Mouse (Mus musculus) liver, embryonic 14.5 days (tissue): Measurements from ENCODE around the gene Vmn1r11. TPM values are rescaled to one million over a fixed set of nuclear protein-coding genes. Genes with fewer than 3 reads are reported as not detected.

Experiments used
- ATAC-seq: fragments of 200-750 bp; cut with Nextera tagmentation; 2 replicates; pipeline ENCODE4 v1.8.0; 2017; ENCODE audit warnings: moderate number of reproducible peaks, mild to moderate bottlenecking, moderate library complexity; ENCODE audit not compliant: insufficient read depth
- DNase-seq, 3 experiments: peaks; one replicate each; pipeline ENCODE4 v3.0.0-alpha.2; 2012 to 2013; ENCODE audit warnings: low read depth in 3 of 3, low spot score in 3 of 3
- H3K27ac ChIP-seq: fragments of 300-500 bp; sonication (generic); 2 replicates; pipeline ENCODE4 v1.5.1; 2014; ENCODE audit warnings: moderate library complexity, mild to moderate bottlenecking, control low read depth, inconsistent platforms
- H3K27me3 ChIP-seq: fragments of 300-500 bp; sonication (generic); 2 replicates; pipeline ENCODE4 v1.6.1; 2014; ENCODE audit warnings: mild to moderate bottlenecking, low read length, moderate library complexity; ENCODE audit not compliant: control insufficient read depth, insufficient read depth
- H3K36me3 ChIP-seq: fragments of 300-500 bp; sonication (generic); replicated peaks from 2 replicates; pipeline ENCODE4 v1.6.1; 2014; ENCODE audit warnings: low read depth; ENCODE audit not compliant: control insufficient read depth, insufficient read depth
- H3K4me1 ChIP-seq, 2 experiments: fragments of 200-500 bp in 1 of 2; fragments of 300-500 bp in 1 of 2; sonication (generic) in 1 of 2; replicated peaks; 2 replicates each; pipeline ENCODE4 v1.6.1; 2012 to 2014; ENCODE audit warnings: antibody characterized with exemption in 1 of 2, inconsistent platforms in 1 of 2, low read length in 1 of 2; ENCODE audit not compliant: control insufficient read depth in 2 of 2, insufficient read depth in 2 of 2
- H3K4me2 ChIP-seq: fragments of 300-500 bp; sonication (generic); 2 replicates; pipeline ENCODE4 v1.6.1; 2014; ENCODE audit warnings: low read depth, mild to moderate bottlenecking, control low read depth, moderate library complexity
- H3K4me3 ChIP-seq, 2 experiments: fragments of 200-500 bp in 1 of 2; fragments of 300-500 bp in 1 of 2; sonication (generic) in 1 of 2; 2 replicates each; pipeline ENCODE4 v1.5.1; 2012 to 2014; ENCODE audit warnings: low read depth in 2 of 2, low read length in 2 of 2, mild to moderate bottlenecking in 2 of 2, control low read depth in 1 of 2, inconsistent platforms in 1 of 2, moderate library complexity in 1 of 2; ENCODE audit not compliant: insufficient read depth in 1 of 2
- H3K9ac ChIP-seq: fragments of 300-500 bp; sonication (generic); replicated peaks from 2 replicates; pipeline ENCODE4 v1.6.1; 2014; ENCODE audit warnings: mild to moderate bottlenecking, control low read depth, moderate library complexity
- H3K9me3 ChIP-seq: fragments of 300-500 bp; sonication (generic); 2 replicates; pipeline ENCODE4 v1.6.1; 2016; ENCODE audit warnings: low read length, mixed read lengths; ENCODE audit not compliant: control insufficient read depth
- CTCF ChIP-seq: IDR thresholded peaks from 2 replicates; pipeline ENCODE4 v1.5.1; 2016; ENCODE audit warnings: antibody characterized with exemption, low read depth, control low read depth
- EP300 ChIP-seq: IDR thresholded peaks from 2 replicates; pipeline ENCODE4 v1.6.1; 2016; ENCODE audit warnings: antibody characterized with exemption, low read depth
- WGBS: fragments of 180-500 bp; shearing (Covaris S2); extraction: QIAGEN DNeasy Blood & Tissue Kit; methylation state at CpG from one replicate; pipeline ENCODE4 v1.1.7; 2014; ENCODE audit not compliant: insufficient replicate concordance; 5-methylcytosine and 5-hydroxymethylcytosine counted together
- polyA plus RNA-seq, 2 experiments: library from polyadenylated mRNA; depleted of rRNA in 1 of 2; stranded (reverse) in 1 of 2; unstranded in 1 of 2; fragments of >200 nt; fragmentation: Nextera tagmentation in 1 of 2; extraction: Ambion mirVana in 1 of 2; gene quantifications; 2 replicates each; pipeline versions ENCODE4 v1.2.1 to v1.2.3; 2012 to 2014

Gene Vmn1r11
- not detected in 2 replicates for polyA plus RNA-seq (2012; rRNA removed)
- polyA plus RNA-seq (2014; fragmentation: Nextera tagmentation; extraction: Ambion mirVana): not detected in 2 replicates

DNA sequence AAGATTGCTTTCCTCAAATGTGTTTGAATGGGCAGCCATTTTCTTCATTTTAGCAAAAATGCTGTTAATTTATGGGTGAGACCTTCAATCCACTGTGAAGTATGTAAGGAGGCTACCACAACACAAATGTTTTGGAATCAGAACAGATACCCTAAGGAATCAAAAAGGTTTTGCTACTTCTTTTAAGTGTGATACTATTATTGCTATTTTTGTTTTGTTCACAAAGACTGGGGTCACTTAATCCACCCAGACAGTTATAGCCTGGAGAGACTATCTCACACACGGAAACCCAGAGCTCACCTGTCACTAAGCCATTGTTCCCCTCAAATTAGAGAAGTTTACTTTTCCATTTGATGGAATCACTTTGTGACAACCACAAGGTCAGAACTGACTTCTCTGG lies at the start of gene Vmn1r11:
Gene Vmn1r11, plus strand, starts transcription at position 301 of the 400 bp plus-strand sequence.
- no peak for ATAC-seq
- H3K27me3 ChIP-seq: no peaks in the 10 kb centered on the region
- no peaks in the 10 kb centered on the region for H3K36me3 ChIP-seq
- no peaks in the 10 kb centered on the region for H3K4me1 ChIP-seq
- 33% methylated on average over 1 of the region's 1 CpGs for WGBS
- H3K9ac ChIP-seq: no peak within 1 kb of the TSS
- DNase-seq: no peak
- TF ChIP-seq CTCF (no peak), EP300 (no peak)
- H3K4me2 ChIP-seq: no peak within 1 kb of the TSS
- H3K27ac ChIP-seq: no peak within 1 kb of the TSS
- H3K9me3 ChIP-seq: no peaks in the 10 kb centered on the region
- H3K4me3 ChIP-seq: no peak within 1 kb of the TSS

DNA sequence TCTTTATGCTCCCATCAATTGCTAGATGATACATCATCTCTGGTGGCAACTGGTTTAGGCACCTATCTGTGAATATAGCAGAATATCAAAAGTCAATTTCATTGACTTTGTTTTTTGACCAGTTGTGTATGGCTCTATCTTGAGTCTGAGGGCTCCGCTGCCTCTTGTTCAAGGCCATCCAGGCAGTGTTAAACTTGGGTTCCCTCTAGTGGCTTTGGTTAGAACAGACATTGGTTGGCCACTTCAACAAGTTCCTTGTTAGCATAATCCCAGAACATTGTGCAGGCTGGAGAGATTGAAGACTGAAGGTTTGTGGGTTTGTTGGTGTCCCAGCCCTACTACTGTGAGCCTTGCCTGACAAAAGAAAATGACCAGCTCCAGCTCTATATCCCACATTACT lies 26.9 kb upstream of the Vmn1r11 start:
- no peaks in the 10 kb centered on the region for H3K4me1 ChIP-seq
- DNase-seq: peak in 1 of 3 experiments; percentile 1
- 41% methylated on average over 1 of the region's 1 CpGs for WGBS
- no peak overlapping the region for H3K4me3 ChIP-seq
- no peaks in the 10 kb centered on the region for H3K36me3 ChIP-seq
- H3K27me3 ChIP-seq: no peaks in the 10 kb centered on the region
- no peak overlapping the region for H3K4me2 ChIP-seq
- H3K9ac ChIP-seq: no peak overlapping the region
- no peak overlapping the region for H3K27ac ChIP-seq
- no peak for ATAC-seq
- TF ChIP-seq CTCF (peak; percentile 22; the same call in 1 of the 2 replicates), EP300 (no peak)
- no peaks in the 10 kb centered on the region for H3K9me3 ChIP-seq

DNA sequence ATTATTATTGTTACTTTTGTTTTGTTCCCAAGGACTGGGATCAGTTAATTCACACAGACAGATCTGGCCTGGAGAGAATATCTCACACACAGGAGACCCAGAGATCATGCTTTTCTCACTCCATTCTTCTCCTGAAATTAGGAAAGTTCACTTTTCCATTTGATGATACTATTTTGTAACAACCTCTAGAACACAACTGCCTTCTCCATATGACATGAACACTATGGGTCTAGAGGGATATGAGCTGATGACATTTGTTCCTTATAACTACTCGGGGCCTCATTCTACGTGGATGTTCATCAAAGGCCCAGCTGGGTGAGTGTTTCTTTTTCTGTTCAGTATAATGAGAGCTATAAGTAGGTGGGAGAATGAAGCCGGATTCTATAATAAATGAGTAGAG lies 24.1 kb upstream of the Vmn1r11 start, which contains the start of gene Vmn1r10:
Gene Vmn1r10, plus strand, starts transcription at position 301 of the 400 bp plus-strand sequence.
- 53% methylated on average over 3 of the region's 3 CpGs for WGBS
- no peaks in the 10 kb centered on the region for H3K27me3 ChIP-seq
- H3K4me2 ChIP-seq: no peak within 1 kb of the TSS
- H3K27ac ChIP-seq: no peak within 1 kb of the TSS
- no peaks in the 10 kb centered on the region for H3K4me1 ChIP-seq
- H3K9ac ChIP-seq: no peak within 1 kb of the TSS
- no peak for ATAC-seq
- H3K36me3 ChIP-seq: no peaks in the 10 kb centered on the region
- TF ChIP-seq CTCF (no peak), EP300 (no peak)
- DNase-seq: no peak
- H3K9me3 ChIP-seq: no peaks in the 10 kb centered on the region
- H3K4me3 ChIP-seq: no peak within 1 kb of the TSS

DNA sequence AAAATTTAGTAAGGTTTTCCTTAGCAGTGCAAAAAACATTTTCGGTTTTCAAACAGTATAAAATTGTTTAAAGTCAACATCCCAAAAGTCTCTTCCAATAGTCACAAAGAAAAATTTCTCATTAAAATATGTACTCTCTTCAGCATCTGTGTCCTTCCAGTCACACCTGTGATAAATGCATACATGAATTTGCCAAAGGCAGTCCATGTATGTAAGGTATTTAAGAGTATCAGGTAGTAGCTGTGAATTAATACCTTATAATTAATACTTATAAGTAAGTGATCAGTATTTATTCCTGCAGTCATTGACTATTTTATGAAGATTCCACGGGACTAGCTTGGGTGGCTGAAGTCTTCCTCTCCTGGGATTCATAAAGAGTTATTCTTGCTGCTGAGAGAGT lies 23.4 kb downstream of the Vmn1r11 start, which contains the start of gene Vmn1r12:
Gene Vmn1r12, plus strand, starts transcription at position 301 of the 400 bp plus-strand sequence.
- no peak for ATAC-seq
- Histone ChIP-seq H3K27me3 (no peaks in the 10 kb centered on the region), H3K4me3 (no peak within 1 kb of the TSS), H3K36me3 (no peaks in the 10 kb centered on the region), H3K9ac (no peak within 1 kb of the TSS), H3K27ac (no peak within 1 kb of the TSS), H3K4me2 (no peak within 1 kb of the TSS), H3K4me1 (no peaks in the 10 kb centered on the region), H3K9me3 (no peaks in the 10 kb centered on the region)
- 38% methylated on average over 2 of the region's 2 CpGs for WGBS
- no peak for TF ChIP-seq CTCF
- no peak for TF ChIP-seq EP300
- DNase-seq: no peak

Other genes with a start within 250 kb of the Vmn1r11 start
- 55.6 and 84.0 TPM in 2 replicates for gene Nt5c3, start 209.5 kb upstream of the Vmn1r11 start, polyA plus RNA-seq (2012; rRNA removed)
- gene Nt5c3, start 209.5 kb upstream of the Vmn1r11 start, polyA plus RNA-seq (2014; fragmentation: Nextera tagmentation; extraction: Ambion mirVana): 255 and 257 TPM in 2 replicates
- 0.10 and 0.13 TPM in 2 replicates for gene Vmn1r4, start 209.4 kb upstream of the Vmn1r11 start, polyA plus RNA-seq (2012; rRNA removed)
- gene Vmn1r4, start 209.4 kb upstream of the Vmn1r11 start, polyA plus RNA-seq (2014; fragmentation: Nextera tagmentation; extraction: Ambion mirVana): 0.11 and 0.28 TPM in 2 replicates
- gene Vmn1r5, start 163.2 kb upstream of the Vmn1r11 start, polyA plus RNA-seq (2012; rRNA removed): not detected in 2 replicates
- not detected in 2 replicates for gene Vmn1r5, start 163.2 kb upstream of the Vmn1r11 start, polyA plus RNA-seq (2014; fragmentation: Nextera tagmentation; extraction: Ambion mirVana)
- not detected in 2 replicates for gene Vmn1r6, start 136.2 kb upstream of the Vmn1r11 start, polyA plus RNA-seq (2012; rRNA removed)
- not detected in 2 replicates for gene Vmn1r6, start 136.2 kb upstream of the Vmn1r11 start, polyA plus RNA-seq (2014; fragmentation: Nextera tagmentation; extraction: Ambion mirVana)
- gene Vmn1r7, start 108.1 kb upstream of the Vmn1r11 start, polyA plus RNA-seq (2012; rRNA removed): not detected in 2 replicates
- not detected in 2 replicates for gene Vmn1r7, start 108.1 kb upstream of the Vmn1r11 start, polyA plus RNA-seq (2014; fragmentation: Nextera tagmentation; extraction: Ambion mirVana)
- gene Vmn1r8, start 101.2 kb upstream of the Vmn1r11 start, polyA plus RNA-seq (2012; rRNA removed): not detected in 2 replicates
- not detected in 2 replicates for gene Vmn1r8, start 101.2 kb upstream of the Vmn1r11 start, polyA plus RNA-seq (2014; fragmentation: Nextera tagmentation; extraction: Ambion mirVana)
- gene Vmn1r9, start 66.7 kb upstream of the Vmn1r11 start, polyA plus RNA-seq (2012; rRNA removed): not detected in 2 replicates
- 0.01 TPM in 1 of 2 replicates, not detected in the other for gene Vmn1r9, start 66.7 kb upstream of the Vmn1r11 start, polyA plus RNA-seq (2014; fragmentation: Nextera tagmentation; extraction: Ambion mirVana)
- not detected in 2 replicates for gene Vmn1r10, start 24.0 kb upstream of the Vmn1r11 start, polyA plus RNA-seq (2012; rRNA removed)
- gene Vmn1r10, start 24.0 kb upstream of the Vmn1r11 start, polyA plus RNA-seq (2014; fragmentation: Nextera tagmentation; extraction: Ambion mirVana): not detected in 2 replicates
- not detected in 2 replicates for gene Vmn1r12, start 23.5 kb downstream of the Vmn1r11 start, polyA plus RNA-seq (2012; rRNA removed)
- not detected in 2 replicates for gene Vmn1r12, start 23.5 kb downstream of the Vmn1r11 start, polyA plus RNA-seq (2014; fragmentation: Nextera tagmentation; extraction: Ambion mirVana)
- gene Vmn1r13, start 69.8 kb downstream of the Vmn1r11 start, polyA plus RNA-seq (2012; rRNA removed): not detected in 2 replicates
- gene Vmn1r13, start 69.8 kb downstream of the Vmn1r11 start, polyA plus RNA-seq (2014; fragmentation: Nextera tagmentation; extraction: Ambion mirVana): not detected in 2 replicates
- not detected in 2 replicates for gene Vmn1r14, start 98.2 kb downstream of the Vmn1r11 start, polyA plus RNA-seq (2012; rRNA removed)
- not detected in 2 replicates for gene Vmn1r14, start 98.2 kb downstream of the Vmn1r11 start, polyA plus RNA-seq (2014; fragmentation: Nextera tagmentation; extraction: Ambion mirVana)
- not detected in 2 replicates for gene Vmn1r15, start 124.5 kb downstream of the Vmn1r11 start, polyA plus RNA-seq (2012; rRNA removed)
- gene Vmn1r15, start 124.5 kb downstream of the Vmn1r11 start, polyA plus RNA-seq (2014; fragmentation: Nextera tagmentation; extraction: Ambion mirVana): not detected in 2 replicates
- gene Vmn1r16, start 196.0 kb downstream of the Vmn1r11 start, polyA plus RNA-seq (2012; rRNA removed): not detected in 2 replicates
- not detected in 2 replicates for gene Vmn1r16, start 196.0 kb downstream of the Vmn1r11 start, polyA plus RNA-seq (2014; fragmentation: Nextera tagmentation; extraction: Ambion mirVana)
- not detected in 2 replicates for gene Vmn1r17, start 230.3 kb downstream of the Vmn1r11 start, polyA plus RNA-seq (2012; rRNA removed)
- not detected in 2 replicates for gene Vmn1r17, start 230.3 kb downstream of the Vmn1r11 start, polyA plus RNA-seq (2014; fragmentation: Nextera tagmentation; extraction: Ambion mirVana)